Mouse (Mus musculus): ENCODE results near the gene Clmn. TPM values are rescaled to one million over a fixed set of nuclear protein-coding genes. Genes with fewer than 3 reads are reported as not detected.

The Clmn gene
- total and polyA plus RNA-seq, 3 experiments: not detected

DNA sequence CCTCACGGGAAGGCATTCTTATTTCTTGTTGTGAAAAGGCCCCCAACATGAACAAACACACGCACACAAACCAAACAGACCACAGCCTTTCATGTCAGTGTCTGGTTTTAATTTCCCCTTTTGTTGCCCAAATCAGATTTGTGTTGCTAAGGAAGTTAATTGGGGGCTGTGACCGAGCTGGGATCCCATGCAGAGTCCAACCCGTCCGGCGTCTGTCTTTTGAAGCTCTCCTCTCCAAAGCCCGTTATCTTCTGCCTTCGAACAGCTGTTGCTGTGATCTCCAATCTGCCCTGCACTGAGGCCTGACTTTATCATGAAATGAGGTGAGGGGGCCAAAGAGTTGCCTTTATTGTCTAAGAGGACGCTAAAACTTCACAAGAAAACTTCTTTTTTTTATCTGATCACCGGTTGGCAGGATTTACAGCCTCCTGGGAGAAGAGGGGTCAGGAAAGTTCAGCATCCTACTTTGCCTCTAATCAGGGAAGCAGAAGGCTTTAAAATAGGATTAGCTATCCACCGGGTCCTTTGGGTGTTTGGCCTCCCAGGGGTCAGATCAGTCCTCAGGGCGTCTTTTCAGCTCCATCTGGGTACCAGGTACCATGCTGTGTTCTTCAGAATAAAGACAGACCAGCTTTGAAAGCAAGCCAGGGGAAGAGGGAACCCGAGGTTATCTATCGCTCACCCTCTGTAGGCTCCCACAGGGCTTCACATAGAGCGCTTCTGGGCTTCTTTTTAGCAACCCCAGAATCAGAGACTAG, 43.3 kb upstream of the Clmn start:
- no peak overlapping the region for H3K9ac ChIP-seq (ENCODE audit: control insufficient read depth, low read depth, low read length, poor library complexity, severe bottlenecking)
- H3K4me3 ChIP-seq (ENCODE audit: control insufficient read depth in 1 of 2, insufficient read depth in 1 of 2, low read depth in 2 of 2, low read length in 2 of 2): no peak overlapping the region
- H3K9me3 ChIP-seq (replicated peaks; ENCODE audit: insufficient read depth, low read length): no peaks in the 10 kb centered on the region

DNA sequence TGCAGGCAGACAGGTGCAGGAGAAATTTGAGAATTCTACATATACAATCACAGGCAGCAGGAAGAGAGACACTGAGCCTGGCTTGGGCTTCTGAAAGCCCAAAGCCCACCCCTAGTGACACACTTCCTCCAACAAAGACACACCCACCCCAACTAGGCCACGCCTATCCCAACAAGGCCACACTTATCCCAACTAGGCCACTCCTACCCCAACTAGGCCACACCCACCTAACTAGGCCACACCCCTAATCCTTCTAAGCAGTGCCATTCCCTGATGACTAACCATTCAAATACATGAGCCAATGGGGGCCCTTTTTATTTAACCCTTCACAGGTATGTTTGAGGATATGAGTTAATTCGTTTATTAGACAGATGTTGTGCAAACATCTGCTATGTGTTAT, 42.3 kb upstream of the Clmn start:
- peak; percentile 34 for DNase-seq (ENCODE audit: low read depth, low spot score)
- Histone ChIP-seq H3K9ac (ENCODE audit: control insufficient read depth, low read depth, low read length, poor library complexity, severe bottlenecking) (no peak overlapping the region), H3K9me3 (replicated peaks; ENCODE audit: insufficient read depth, low read length) (no peaks in the 10 kb centered on the region), H3K79me2 (ENCODE audit: control insufficient read depth, insufficient read depth, low read length, poor library complexity) (no peaks in the 10 kb centered on the region), H3K27ac (ENCODE audit: control insufficient read depth, low read depth, low read length) (no peak overlapping the region), H3K4me3 (ENCODE audit: control insufficient read depth in 1 of 2, insufficient read depth in 1 of 2, low read depth in 2 of 2, low read length in 2 of 2) (no peak overlapping the region), H3K4me1 (ENCODE audit: control insufficient read depth in 1 of 2, insufficient read depth in 2 of 2, low read length in 2 of 2) (no peaks in the 10 kb centered on the region), H3K27me3 (ENCODE audit: control insufficient read depth in 1 of 2, insufficient read depth in 2 of 2, low read length in 2 of 2) (no peaks in the 10 kb centered on the region), H3K36me3 (ENCODE audit: control insufficient read depth in 1 of 2, insufficient read depth in 2 of 2, low read length in 2 of 2) (no peaks in the 10 kb centered on the region)
- no peak for TF ChIP-seq NRF1 (IDR thresholded peaks at IDR 0.05; ENCODE audit: insufficient read depth, low read depth, low read length, poor library complexity, severe bottlenecking)
- no peak for TF ChIP-seq MEF2A (IDR thresholded peaks at IDR 0.05; ENCODE audit: extremely low read depth, insufficient replicate concordance, low read depth, low read length, poor library complexity, severe bottlenecking)
- TF ChIP-seq ZKSCAN1 (IDR thresholded peaks at IDR 0.05; ENCODE audit: low read depth, low read length): no peak
- no peak for TF ChIP-seq GATA1 (IDR thresholded peaks at IDR 0.05; ENCODE audit: low read depth, low read length)
- TF ChIP-seq SMC3 (IDR thresholded peaks at IDR 0.05; ENCODE audit: low read depth, low read length): no peak
- TF ChIP-seq USF2 (IDR thresholded peaks at IDR 0.05; ENCODE audit: borderline replicate concordance in 1 of 2, insufficient read depth in 1 of 2, low read depth in 1 of 2, low read length in 2 of 2): no peak
- no peak for TF ChIP-seq POLR2AphosphoS2 (IDR thresholded peaks at IDR 0.05; ENCODE audit: low read length)
- TF ChIP-seq TAL1 (IDR thresholded peaks at IDR 0.05; ENCODE audit: low read length): no peak
- no peak for TF ChIP-seq UBTF (IDR thresholded peaks at IDR 0.05; ENCODE audit: borderline replicate concordance, insufficient read depth, low read depth, low read length)
- no peak for TF ChIP-seq JUND (IDR thresholded peaks at IDR 0.05; ENCODE audit: low read depth, low read length)
- no peak for TF ChIP-seq CHD1 (IDR thresholded peaks at IDR 0.05; ENCODE audit: low read depth, low read length)
- TF ChIP-seq EP300 (IDR thresholded peaks at IDR 0.05; ENCODE audit: low read depth in 1 of 2, low read length in 2 of 2): no peak
- no peak for TF ChIP-seq ETS1 (IDR thresholded peaks at IDR 0.05; ENCODE audit: low read depth, low read length)
- no peak for TF ChIP-seq KAT2A (conservative IDR thresholded peaks at IDR 0.05; ENCODE audit: low read depth, low read length)

More for the DNA sequence above, 43.3 kb upstream of the Clmn start:
- Histone ChIP-seq H3K36me3 (ENCODE audit: control insufficient read depth in 1 of 2, insufficient read depth in 2 of 2, low read length in 2 of 2) (no peaks in the 10 kb centered on the region), H3K27me3 (ENCODE audit: control insufficient read depth in 1 of 2, insufficient read depth in 2 of 2, low read length in 2 of 2) (no peaks in the 10 kb centered on the region), H3K27ac (ENCODE audit: control insufficient read depth, low read depth, low read length) (no peak overlapping the region), H3K79me2 (ENCODE audit: control insufficient read depth, insufficient read depth, low read length, poor library complexity) (no peaks in the 10 kb centered on the region), H3K4me1 (ENCODE audit: control insufficient read depth in 1 of 2, insufficient read depth in 2 of 2, low read length in 2 of 2) (no peaks in the 10 kb centered on the region)
- TF ChIP-seq TBP (IDR thresholded peaks at IDR 0.05; ENCODE audit: low read depth, low read length) (peak; percentile 62; the same call in 1 of the 2 replicates), ZNF384 (IDR thresholded peaks at IDR 0.05; ENCODE audit: low read depth, low read length) (no peak), CHD1 (IDR thresholded peaks at IDR 0.05; ENCODE audit: low read depth, low read length) (no peak), GATA1 (IDR thresholded peaks at IDR 0.05; ENCODE audit: low read depth, low read length) (0 out of 2 replicates have a peak, but pooled peaks have one; percentile 37), POLR2AphosphoS5 (IDR thresholded peaks at IDR 0.05; ENCODE audit: borderline replicate concordance, low read depth, low read length) (no peak), ETS1 (IDR thresholded peaks at IDR 0.05; ENCODE audit: low read depth, low read length) (peak; percentile 40; the same call in 1 of the 2 replicates), KAT2A (conservative IDR thresholded peaks at IDR 0.05; ENCODE audit: low read depth, low read length) (no peak), NRF1 (IDR thresholded peaks at IDR 0.05; ENCODE audit: insufficient read depth, low read depth, low read length, poor library complexity, severe bottlenecking) (no peak)
- DNase-seq (ENCODE audit: low read depth, low spot score): peak; percentile 53
